Mouse (Mus musculus): ENCODE measurements around the gene Tmc1. TPM values are rescaled to one million over a fixed set of nuclear protein-coding genes. Genes with fewer than 3 reads are reported as not detected.

Tmc1 gene
- polyA plus RNA-seq, 1 experiment from 2014 or later, result 0.96 TPM

DNA sequence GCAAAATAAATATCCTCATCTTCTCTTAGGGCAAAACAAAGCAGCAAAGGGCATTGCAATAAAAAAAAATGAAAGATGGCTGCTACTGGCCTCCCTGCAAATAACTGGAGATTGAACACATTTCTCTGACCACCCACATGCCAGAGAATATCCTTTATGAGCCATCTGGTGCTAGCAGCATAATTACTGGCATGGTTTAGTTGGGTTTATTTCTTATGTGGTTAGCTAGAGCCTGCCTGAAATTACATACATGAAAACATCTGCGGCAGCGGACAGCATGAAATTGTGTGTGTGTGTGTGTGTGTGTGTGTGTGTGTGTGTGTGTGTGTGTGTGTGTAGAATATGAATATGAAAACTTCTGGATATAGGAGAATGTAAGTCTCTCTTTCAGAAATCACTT lies 161.2 kb downstream of the Tmc1 start:
- H3K27ac ChIP-seq (ENCODE audit: low read depth, low read length), result no peak overlapping the region
- no peak overlapping the region for H3K4me3 ChIP-seq (ENCODE audit: low read depth, low read length)
- WGBS, result 84% methylated on average over 2 of the region's 2 CpGs
- no peak overlapping the region for H3K9ac ChIP-seq (ENCODE audit: low read depth, low read length)
- no peaks in the 10 kb centered on the region for H3K9me3 ChIP-seq (ENCODE audit: control insufficient read depth, low read length)
- no peak overlapping the region for H3K4me2 ChIP-seq (replicated peaks; ENCODE audit: low read depth, low read length)
- H3K4me1 ChIP-seq (replicated peaks; ENCODE audit: control insufficient read depth, insufficient read depth, low read length), result no peaks in the 10 kb centered on the region
- ATAC-seq (ENCODE audit: low FRiP score) (peak; percentile 34; the same call in 1 of the 2 replicates), DNase-seq (ENCODE audit: low spot score) (no peak)
- no peaks in the 10 kb centered on the region for H3K27me3 ChIP-seq (ENCODE audit: control insufficient read depth, insufficient read depth, low read length)
- H3K36me3 ChIP-seq (ENCODE audit: control insufficient read depth, insufficient read depth, low read length), result no peaks in the 10 kb centered on the region

DNA sequence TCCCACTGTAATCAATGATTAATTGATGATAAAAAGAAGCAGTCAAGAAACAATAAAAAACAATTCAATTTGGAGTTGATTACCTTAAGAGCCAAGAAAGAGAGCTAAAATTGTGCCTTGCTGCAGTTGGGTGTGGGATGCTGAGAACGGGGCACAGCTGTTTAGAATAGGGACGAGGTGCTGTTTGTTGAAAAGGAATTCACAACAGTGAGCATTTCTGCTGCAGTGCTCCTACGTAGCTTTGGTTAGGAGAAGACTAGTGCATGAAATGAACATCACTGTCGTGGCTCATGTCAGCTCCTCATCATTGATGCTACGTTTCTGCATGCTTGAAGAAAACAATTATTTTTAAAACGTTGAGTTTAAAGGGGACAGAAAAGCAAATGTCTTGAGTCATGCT lies 166.7 kb downstream of the Tmc1 start:
- Histone ChIP-seq H3K36me3 (ENCODE audit: control insufficient read depth, insufficient read depth, low read length) (no peaks in the 10 kb centered on the region), H3K9ac (ENCODE audit: low read depth, low read length) (no peak overlapping the region), H3K27me3 (ENCODE audit: control insufficient read depth, insufficient read depth, low read length) (no peaks in the 10 kb centered on the region), H3K4me3 (ENCODE audit: low read depth, low read length) (no peak overlapping the region), H3K9me3 (ENCODE audit: control insufficient read depth, low read length) (no peaks in the 10 kb centered on the region), H3K27ac (ENCODE audit: low read depth, low read length) (no peak overlapping the region), H3K4me2 (replicated peaks; ENCODE audit: low read depth, low read length) (no peak overlapping the region), H3K4me1 (replicated peaks; ENCODE audit: control insufficient read depth, insufficient read depth, low read length) (no peaks in the 10 kb centered on the region)
- 83% methylated on average over 6 of the region's 6 CpGs for WGBS
- DNase-seq (ENCODE audit: low spot score) (no peak), ATAC-seq (ENCODE audit: low FRiP score) (no peak)

DNA sequence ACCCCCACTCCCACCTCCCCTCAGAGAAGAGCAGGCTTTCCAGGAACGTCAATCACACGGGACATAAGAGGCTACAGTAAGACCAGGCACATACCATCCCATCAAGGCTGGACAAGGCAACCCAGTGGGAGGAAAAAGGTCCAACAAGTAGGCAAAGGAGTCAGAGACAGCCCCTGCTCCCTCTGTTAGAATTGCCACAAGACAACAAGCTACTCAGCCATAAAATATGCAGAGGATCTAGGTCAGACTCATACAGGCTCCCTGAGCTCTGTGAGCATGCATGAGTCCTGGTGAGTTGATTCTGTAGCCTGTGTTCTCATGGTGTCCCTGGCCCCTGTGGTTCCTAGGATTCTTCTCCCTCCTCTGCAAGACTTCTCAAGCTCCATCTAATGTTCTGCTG lies 178.3 kb downstream of the Tmc1 start:
- no peak overlapping the region for H3K4me3 ChIP-seq (ENCODE audit: low read depth, low read length)
- no peaks in the 10 kb centered on the region for H3K36me3 ChIP-seq (ENCODE audit: control insufficient read depth, insufficient read depth, low read length)
- no peak overlapping the region for H3K27ac ChIP-seq (ENCODE audit: low read depth, low read length)
- no peaks in the 10 kb centered on the region for H3K27me3 ChIP-seq (ENCODE audit: control insufficient read depth, insufficient read depth, low read length)
- no peak for ATAC-seq (ENCODE audit: low FRiP score)
- WGBS, result 63% methylated on average over 2 of the region's 2 CpGs
- no peak overlapping the region for H3K9ac ChIP-seq (ENCODE audit: low read depth, low read length)
- no peak for DNase-seq (ENCODE audit: low spot score)
- no peaks in the 10 kb centered on the region for H3K4me1 ChIP-seq (replicated peaks; ENCODE audit: control insufficient read depth, insufficient read depth, low read length)
- no peak overlapping the region for H3K4me2 ChIP-seq (replicated peaks; ENCODE audit: low read depth, low read length)
- H3K9me3 ChIP-seq (ENCODE audit: control insufficient read depth, low read length), result no peaks in the 10 kb centered on the region

DNA sequence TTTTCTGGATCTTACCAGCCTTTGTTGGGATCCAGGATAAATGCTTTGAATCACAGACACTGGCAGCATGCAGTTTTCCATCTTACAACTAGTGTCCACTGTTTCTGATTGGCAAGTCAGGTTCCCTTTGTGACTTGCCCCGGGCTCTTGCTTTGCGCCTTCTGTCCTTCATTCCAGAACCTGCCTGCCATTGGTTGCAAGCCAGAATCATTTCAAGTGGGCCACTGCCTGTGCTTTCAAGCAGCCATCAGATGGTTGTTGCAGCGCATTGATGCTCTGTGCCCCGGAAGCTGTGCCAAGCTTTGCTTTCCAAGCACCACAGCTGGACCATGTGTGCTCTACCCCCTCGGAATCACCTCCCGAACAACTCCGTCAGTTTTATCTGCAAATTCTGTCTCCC lies 180.1 kb downstream of the Tmc1 start:
- no peaks in the 10 kb centered on the region for H3K4me1 ChIP-seq (replicated peaks; ENCODE audit: control insufficient read depth, insufficient read depth, low read length)
- H3K27ac ChIP-seq (ENCODE audit: low read depth, low read length), result no peak overlapping the region
- H3K36me3 ChIP-seq (ENCODE audit: control insufficient read depth, insufficient read depth, low read length), result no peaks in the 10 kb centered on the region
- H3K27me3 ChIP-seq (ENCODE audit: control insufficient read depth, insufficient read depth, low read length), result no peaks in the 10 kb centered on the region
- no peaks in the 10 kb centered on the region for H3K9me3 ChIP-seq (ENCODE audit: control insufficient read depth, low read length)
- DNase-seq (ENCODE audit: low spot score), result no peak
- ATAC-seq (ENCODE audit: low FRiP score), result no peak
- WGBS, result 95% methylated on average over 7 of the region's 7 CpGs
- H3K4me2 ChIP-seq (replicated peaks; ENCODE audit: low read depth, low read length), result no peak overlapping the region
- H3K9ac ChIP-seq (ENCODE audit: low read depth, low read length), result no peak overlapping the region
- H3K4me3 ChIP-seq (ENCODE audit: low read depth, low read length), result no peak overlapping the region

DNA sequence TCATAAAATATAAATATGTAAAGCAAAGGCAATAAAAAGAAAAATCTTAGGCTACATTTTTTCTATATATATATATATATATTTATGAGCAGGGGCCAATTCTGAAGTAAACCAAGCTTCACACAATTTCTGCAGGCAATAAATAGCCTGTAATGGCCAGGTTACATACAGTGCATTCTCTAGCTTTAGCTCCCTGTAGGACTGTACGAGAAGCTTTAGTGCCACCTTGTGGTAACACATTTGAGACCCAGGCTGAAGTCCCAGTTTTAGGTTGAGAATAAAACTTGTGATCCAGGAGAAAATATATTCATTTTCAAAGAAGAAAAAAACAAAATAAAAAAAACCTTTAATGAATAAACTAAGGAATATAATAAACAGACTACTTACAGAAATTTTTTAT lies 189.8 kb downstream of the Tmc1 start:
- Histone ChIP-seq H3K27ac (ENCODE audit: low read depth, low read length) (no peak overlapping the region), H3K27me3 (ENCODE audit: control insufficient read depth, insufficient read depth, low read length) (no peaks in the 10 kb centered on the region), H3K36me3 (ENCODE audit: control insufficient read depth, insufficient read depth, low read length) (no peaks in the 10 kb centered on the region), H3K4me1 (replicated peaks; ENCODE audit: control insufficient read depth, insufficient read depth, low read length) (no peaks in the 10 kb centered on the region), H3K9me3 (ENCODE audit: control insufficient read depth, low read length) (no peaks in the 10 kb centered on the region), H3K4me3 (ENCODE audit: low read depth, low read length) (no peak overlapping the region), H3K9ac (ENCODE audit: low read depth, low read length) (no peak overlapping the region), H3K4me2 (replicated peaks; ENCODE audit: low read depth, low read length) (no peak overlapping the region)
- peak; percentile 62 for DNase-seq (ENCODE audit: low spot score)
- ATAC-seq (ENCODE audit: low FRiP score), result peak; percentile 73
- 23% methylated on average over 1 of the region's 1 CpGs for WGBS

DNA sequence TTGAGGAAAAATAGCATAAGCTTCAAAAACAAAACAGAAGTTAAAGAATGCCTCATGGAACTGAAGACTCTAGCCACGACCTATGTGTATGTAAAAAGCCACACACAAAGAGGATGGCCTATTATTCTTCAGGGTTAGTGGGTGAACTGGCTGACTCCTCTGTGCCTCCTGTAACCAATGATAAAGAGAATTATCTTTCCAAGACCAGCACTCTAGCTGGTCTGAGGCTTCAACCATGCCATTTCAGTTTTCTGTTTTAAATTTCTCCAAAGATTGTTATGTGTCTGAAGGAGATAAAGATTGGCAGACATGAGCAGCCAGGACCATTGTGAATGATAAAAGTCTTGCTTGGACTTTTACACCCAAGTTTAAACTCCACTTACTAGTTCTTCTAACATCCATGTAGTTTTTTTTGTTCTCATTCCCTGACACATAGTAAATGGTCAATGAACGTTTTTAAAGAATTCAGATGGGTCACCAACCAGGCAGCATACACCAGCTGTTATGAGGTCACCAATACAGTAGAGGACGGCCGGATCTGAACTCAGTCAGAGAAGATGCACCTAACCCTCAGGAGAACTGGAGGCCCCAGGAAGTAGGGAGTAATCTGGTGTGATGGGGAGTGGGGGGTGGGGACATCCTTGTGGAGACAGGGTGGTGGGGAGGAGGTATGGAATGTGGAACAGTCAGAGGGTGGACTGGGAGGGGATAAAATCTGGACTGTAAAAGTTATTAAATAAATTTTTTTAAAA lies 192.2 kb downstream of the Tmc1 start:
- Histone ChIP-seq H3K27me3 (ENCODE audit: control insufficient read depth, insufficient read depth, low read length) (no peaks in the 10 kb centered on the region), H3K9me3 (ENCODE audit: control insufficient read depth, low read length) (no peaks in the 10 kb centered on the region), H3K27ac (ENCODE audit: low read depth, low read length) (no peak overlapping the region), H3K4me1 (replicated peaks; ENCODE audit: control insufficient read depth, insufficient read depth, low read length) (no peaks in the 10 kb centered on the region), H3K9ac (ENCODE audit: low read depth, low read length) (no peak overlapping the region), H3K4me3 (ENCODE audit: low read depth, low read length) (no peak overlapping the region), H3K36me3 (ENCODE audit: control insufficient read depth, insufficient read depth, low read length) (no peaks in the 10 kb centered on the region), H3K4me2 (replicated peaks; ENCODE audit: low read depth, low read length) (no peak overlapping the region)
- DNase-seq (ENCODE audit: low spot score) (no peak), ATAC-seq (ENCODE audit: low FRiP score) (no peak)
- WGBS, result 74% methylated on average over 4 of the region's 4 CpGs

DNA sequence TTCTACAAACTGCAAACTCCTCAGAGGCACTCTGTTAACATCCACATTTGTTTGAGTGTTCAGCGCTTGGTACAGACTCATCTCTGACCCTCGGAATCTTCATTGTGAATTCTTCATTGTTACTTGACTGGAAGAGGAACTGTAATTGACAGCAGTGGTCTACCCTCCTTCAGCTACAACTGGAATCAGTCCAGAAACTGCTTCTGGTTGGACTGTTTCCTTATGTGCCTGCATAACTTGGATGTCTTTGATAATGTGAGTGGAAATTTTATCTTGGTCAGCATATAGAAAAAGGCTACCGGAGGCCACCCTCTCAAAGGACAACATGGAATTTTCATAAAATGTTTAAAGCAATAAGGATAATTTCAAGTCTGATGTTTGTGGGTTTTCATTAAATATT lies 192.9 kb downstream of the Tmc1 start:
- no peak overlapping the region for H3K9ac ChIP-seq (ENCODE audit: low read depth, low read length)
- H3K4me2 ChIP-seq (replicated peaks; ENCODE audit: low read depth, low read length), result no peak overlapping the region
- no peak for ATAC-seq (ENCODE audit: low FRiP score)
- H3K4me1 ChIP-seq (replicated peaks; ENCODE audit: control insufficient read depth, insufficient read depth, low read length), result no peaks in the 10 kb centered on the region
- no peaks in the 10 kb centered on the region for H3K9me3 ChIP-seq (ENCODE audit: control insufficient read depth, low read length)
- no peak overlapping the region for H3K27ac ChIP-seq (ENCODE audit: low read depth, low read length)
- no peaks in the 10 kb centered on the region for H3K36me3 ChIP-seq (ENCODE audit: control insufficient read depth, insufficient read depth, low read length)
- no peak for DNase-seq (ENCODE audit: low spot score)
- H3K4me3 ChIP-seq (ENCODE audit: low read depth, low read length), result no peak overlapping the region
- H3K27me3 ChIP-seq (ENCODE audit: control insufficient read depth, insufficient read depth, low read length), result no peaks in the 10 kb centered on the region
- WGBS, result 75% methylated on average over 3 of the region's 3 CpGs

DNA sequence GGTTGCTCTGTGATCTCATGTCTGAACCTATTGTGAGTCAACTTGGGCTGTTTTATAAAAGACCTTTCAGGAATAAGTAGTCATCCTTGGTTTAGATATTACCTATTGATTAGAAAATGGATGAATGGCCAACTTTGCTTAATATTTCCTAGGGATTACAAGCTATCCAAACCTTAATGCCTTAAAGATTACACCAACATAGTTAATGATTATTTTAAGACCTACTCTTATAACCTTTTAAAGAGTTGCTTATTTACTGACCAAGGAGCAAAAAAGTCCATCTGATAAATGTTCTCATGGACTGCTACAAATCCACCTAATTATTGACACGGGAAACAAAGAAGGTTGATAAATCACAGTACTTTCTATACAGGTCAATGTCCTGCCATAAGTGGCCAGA lies 209.4 kb downstream of the Tmc1 start:
- DNase-seq (ENCODE audit: low spot score) (no peak), ATAC-seq (ENCODE audit: low FRiP score) (no peak)
- H3K36me3 ChIP-seq (ENCODE audit: control insufficient read depth, insufficient read depth, low read length), result no peaks in the 10 kb centered on the region
- H3K9me3 ChIP-seq (ENCODE audit: control insufficient read depth, low read length), result no peaks in the 10 kb centered on the region
- H3K9ac ChIP-seq (ENCODE audit: low read depth, low read length), result no peak overlapping the region
- no peaks in the 10 kb centered on the region for H3K27me3 ChIP-seq (ENCODE audit: control insufficient read depth, insufficient read depth, low read length)
- no peaks in the 10 kb centered on the region for H3K4me1 ChIP-seq (replicated peaks; ENCODE audit: control insufficient read depth, insufficient read depth, low read length)
- H3K4me2 ChIP-seq (replicated peaks; ENCODE audit: low read depth, low read length), result no peak overlapping the region
- no peak overlapping the region for H3K4me3 ChIP-seq (ENCODE audit: low read depth, low read length)
- WGBS, result 85% methylated on average over 1 of the region's 1 CpGs
- no peak overlapping the region for H3K27ac ChIP-seq (ENCODE audit: low read depth, low read length)

Data from hindbrain, embryonic 11.5 days (tissue).